Mouse (Mus musculus): ENCODE data around the gene Olfr54. TPM values are rescaled to one million over a fixed set of nuclear protein-coding genes. Genes with fewer than 3 reads are reported as not detected.

Gene Olfr54
- total and polyA plus RNA-seq, 3 experiments: not detected

DNA sequence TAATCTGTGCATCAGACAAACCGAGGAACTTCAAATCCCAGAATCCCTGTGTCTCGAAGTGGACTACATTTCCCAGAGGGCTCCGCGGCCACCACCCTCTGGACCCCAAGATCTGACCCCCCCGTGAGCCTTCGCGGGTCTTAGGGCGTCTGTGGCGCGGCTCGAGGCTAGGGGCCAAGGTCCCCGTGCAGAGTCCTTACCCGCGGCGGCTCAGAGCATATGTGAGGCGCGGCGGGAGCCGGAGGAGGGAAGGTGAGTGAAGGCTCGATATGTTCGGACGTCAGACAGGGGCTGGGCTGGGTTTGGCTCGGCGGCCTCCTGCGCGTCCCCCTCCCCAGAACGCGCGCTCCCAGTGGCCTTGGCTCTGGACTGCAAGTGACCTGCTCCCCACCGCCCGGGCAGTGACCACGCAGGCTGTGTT lies 45.1 kb downstream of the Olfr54 start, which contains the start of gene Zfp354a:
Gene Zfp354a, plus strand, starts transcription at position 107 of the 421 bp plus-strand sequence.
- Histone ChIP-seq H3K4me1 (ENCODE audit: control insufficient read depth in 1 of 2, insufficient read depth in 2 of 2) (no peaks in the 10 kb centered on the region), H3K4me2 (ENCODE audit: insufficient read depth, low read depth, poor library complexity, severe bottlenecking) (no peak within 1 kb of the TSS), H3K79me2 (replicated peaks; ENCODE audit: control insufficient read depth, extremely low read depth, insufficient read depth, poor library complexity, severe bottlenecking) (no peaks in the 10 kb centered on the region), H3K27me3 (replicated peaks) (peaks cover 49% of the 10 kb centered on the region), H3K27ac (ENCODE audit: insufficient read depth, low read depth) (no peak within 1 kb of the TSS), H3K9ac (ENCODE audit: insufficient read depth, low read depth) (no peak within 1 kb of the TSS), H3K9me3 (replicated peaks; ENCODE audit: low read length) (peaks cover 6% of the 10 kb centered on the region), H3K36me3 (replicated peaks in 1 of 2; ENCODE audit: control insufficient read depth in 1 of 2, insufficient read depth in 1 of 2, low read length in 1 of 2) (no peaks in the 10 kb centered on the region), H3K4me3 (replicated peaks in 1 of 3; ENCODE audit: low read depth in 2 of 3, low read length in 2 of 3, poor library complexity in 1 of 3) (no peak within 1 kb of the TSS)
- TF ChIP-seq USF2 (conservative IDR thresholded peaks at IDR 0.05; ENCODE audit: low read depth, low read length) (no peak), MXI1 (IDR thresholded peaks at IDR 0.05; ENCODE audit: low read depth, low read length) (no peak), CHD1 (IDR thresholded peaks at IDR 0.05; ENCODE audit: low read depth, low read length) (no peak)
- no peak for DNase-seq (ENCODE audit: extremely low read depth)
- in situ Hi-C loops (cut with MboI; ENCODE audit: low pct_ligation_motif_present, low pct_unique_long_range_greater_than_20kb, low sequenced_read_pairs) (loop anchor here (25.0 kb wide), 1 partner anchor 272 kb away; no protein-coding TSS in a partner anchor), dilution Hi-C loops (cut with MboI; ENCODE audit: extremely low pct_ligation_motif_present, extremely low pct_unique_long_range_greater_than_20kb, low sequenced_read_pairs) (no loop called here)

DNA sequence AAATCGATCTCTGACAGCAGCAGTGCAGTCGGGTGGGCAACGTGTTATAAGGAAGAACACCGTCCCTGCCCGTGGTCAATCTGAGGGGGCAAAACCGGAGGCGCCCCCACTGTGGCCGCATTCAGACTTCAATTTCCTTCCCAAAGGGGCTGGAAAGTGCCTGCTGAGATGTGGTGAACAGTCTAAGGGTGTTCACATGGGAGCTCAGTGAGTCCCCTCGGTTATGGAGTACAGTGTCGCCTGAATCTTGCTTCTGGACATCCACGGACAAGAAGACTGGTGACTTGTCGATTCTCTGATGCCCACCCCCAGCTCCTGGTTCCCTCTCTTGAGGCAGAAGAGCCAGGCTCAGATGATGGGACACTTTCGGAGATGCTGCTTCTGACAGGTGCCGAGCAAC lies 45.6 kb downstream of the Olfr54 start:
- dilution Hi-C loops (cut with MboI; ENCODE audit: extremely low pct_ligation_motif_present, extremely low pct_unique_long_range_greater_than_20kb, low sequenced_read_pairs): no loop called here
- Histone ChIP-seq H3K9ac (ENCODE audit: insufficient read depth, low read depth) (no peak overlapping the region), H3K4me1 (ENCODE audit: control insufficient read depth in 1 of 2, insufficient read depth in 2 of 2) (no peaks in the 10 kb centered on the region), H3K4me2 (ENCODE audit: insufficient read depth, low read depth, poor library complexity, severe bottlenecking) (no peak overlapping the region), H3K36me3 (replicated peaks in 1 of 2; ENCODE audit: control insufficient read depth in 1 of 2, insufficient read depth in 1 of 2, low read length in 1 of 2) (no peaks in the 10 kb centered on the region), H3K9me3 (replicated peaks; ENCODE audit: low read length) (peaks cover 6% of the 10 kb centered on the region), H3K4me3 (replicated peaks in 1 of 3; ENCODE audit: low read depth in 2 of 3, low read length in 2 of 3, poor library complexity in 1 of 3) (no peak overlapping the region), H3K27ac (ENCODE audit: insufficient read depth, low read depth) (no peak overlapping the region), H3K27me3 (replicated peaks) (peaks cover 54% of the 10 kb centered on the region), H3K79me2 (replicated peaks; ENCODE audit: control insufficient read depth, extremely low read depth, insufficient read depth, poor library complexity, severe bottlenecking) (no peaks in the 10 kb centered on the region)
- in situ Hi-C loops (cut with MboI; ENCODE audit: low pct_ligation_motif_present, low pct_unique_long_range_greater_than_20kb, low sequenced_read_pairs): loop anchor here (25.0 kb wide), 1 partner anchor 272 kb away; no protein-coding TSS in a partner anchor
- TF ChIP-seq RCOR1 (conservative IDR thresholded peaks at IDR 0.05; ENCODE audit: low read depth, low read length) (no peak), SMC3 (IDR thresholded peaks at IDR 0.05; ENCODE audit: low read depth, low read length) (no peak), POLR2A (IDR thresholded peaks at IDR 0.05; ENCODE audit: low read depth, low read length) (no peak), HCFC1 (IDR thresholded peaks at IDR 0.05; ENCODE audit: low read depth, low read length) (no peak), SIN3A (IDR thresholded peaks at IDR 0.05; ENCODE audit: low read length) (no peak), EP300 (IDR thresholded peaks at IDR 0.05; ENCODE audit: low read length) (no peak), CHD1 (IDR thresholded peaks at IDR 0.05; ENCODE audit: low read depth, low read length) (no peak), POLR2AphosphoS2 (IDR thresholded peaks at IDR 0.05; ENCODE audit: low read depth, low read length) (no peak)
- no peak for DNase-seq (ENCODE audit: extremely low read depth)

DNA sequence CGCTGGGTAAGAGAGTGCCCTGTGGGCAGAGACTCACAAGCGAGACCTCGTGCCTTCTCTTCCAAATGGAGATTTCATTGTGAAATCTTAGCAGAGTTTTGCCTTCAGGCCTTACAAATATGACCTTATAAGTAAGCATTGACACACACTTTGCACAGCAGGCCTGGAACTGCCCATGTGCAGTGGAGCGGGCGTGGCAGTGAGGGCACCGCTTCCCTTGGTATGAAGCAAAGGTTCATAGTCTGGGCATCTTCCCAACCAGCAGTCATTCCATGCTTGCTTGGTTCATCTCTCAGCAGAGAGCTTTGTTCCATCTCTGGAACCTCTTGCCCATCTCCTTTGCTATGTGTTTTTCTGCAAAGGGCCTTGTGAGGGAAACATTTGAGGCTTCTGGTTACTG lies 46.9 kb downstream of the Olfr54 start:
- dilution Hi-C loops (cut with MboI; ENCODE audit: extremely low pct_ligation_motif_present, extremely low pct_unique_long_range_greater_than_20kb, low sequenced_read_pairs): no loop called here
- in situ Hi-C loops (cut with MboI; ENCODE audit: low pct_ligation_motif_present, low pct_unique_long_range_greater_than_20kb, low sequenced_read_pairs): loop anchor here (25.0 kb wide), 1 partner anchor 274 kb away; no protein-coding TSS in a partner anchor

More for the DNA sequence above, 46.9 kb downstream of the Olfr54 start:
- H3K79me2 ChIP-seq (replicated peaks; ENCODE audit: control insufficient read depth, extremely low read depth, insufficient read depth, poor library complexity, severe bottlenecking): no peaks in the 10 kb centered on the region
- no peak for TF ChIP-seq POLR2A (IDR thresholded peaks at IDR 0.05; ENCODE audit: low read depth, low read length)
- no peak for DNase-seq (ENCODE audit: extremely low read depth)
- no peaks in the 10 kb centered on the region for H3K36me3 ChIP-seq (replicated peaks in 1 of 2; ENCODE audit: control insufficient read depth in 1 of 2, insufficient read depth in 1 of 2, low read length in 1 of 2)
- H3K9me3 ChIP-seq (replicated peaks; ENCODE audit: low read length): peaks cover 6% of the 10 kb centered on the region
- no peak overlapping the region for H3K4me3 ChIP-seq (replicated peaks in 1 of 3; ENCODE audit: low read depth in 2 of 3, low read length in 2 of 3, poor library complexity in 1 of 3)
- no peaks in the 10 kb centered on the region for H3K4me1 ChIP-seq (ENCODE audit: control insufficient read depth in 1 of 2, insufficient read depth in 2 of 2)
- no peak overlapping the region for H3K27ac ChIP-seq (ENCODE audit: insufficient read depth, low read depth)
- H3K27me3 ChIP-seq (replicated peaks): peaks cover 59% of the 10 kb centered on the region
- no peak overlapping the region for H3K4me2 ChIP-seq (ENCODE audit: insufficient read depth, low read depth, poor library complexity, severe bottlenecking)
- H3K9ac ChIP-seq (ENCODE audit: insufficient read depth, low read depth): no peak overlapping the region
